ENCODE assay signal across 20 mouse cellular contexts in the genomic region with DNA sequence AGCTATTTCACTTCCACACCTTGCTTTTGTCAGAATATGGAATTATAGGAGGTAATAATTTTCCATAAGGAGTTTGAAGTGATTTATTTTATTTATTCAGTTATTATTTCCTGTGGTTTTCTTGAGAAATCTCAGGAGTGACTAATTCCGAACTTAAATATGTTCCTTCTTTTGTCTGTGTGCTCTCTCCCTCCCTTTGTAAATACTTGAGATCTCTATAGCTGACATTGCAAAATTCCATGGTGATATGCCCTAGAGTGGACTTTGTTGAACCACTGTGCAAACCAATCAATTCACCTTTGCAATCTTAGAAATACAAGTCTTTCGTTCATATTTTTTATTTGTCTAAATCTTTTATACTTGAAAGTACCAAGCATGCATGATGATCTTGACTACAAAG.
A peak's percentile ranks its signal among the peaks of the same experiment; 100 is the strongest.
DNase-seq lines count a peak whose midpoint lies in the region; ATAC-seq and TF ChIP-seq lines count a peak whose summit lies in the region.
"Had no signal": no experiment of that assay in that cellular context is flagged by ENCODE, and none has a peak within 500 bp of the region (broad histone marks: within the 10 kb centered on the region; RNA-seq: fewer than 3 reads in every experiment).

No protein-coding gene starts in this region.

- H3K4me2 ChIP-seq in lung, embryonic 14.5 days: no peak overlapping the region
- H3K4me2 ChIP-seq in myocyte (ENCODE audit: low read depth): no peak overlapping the region
- no peak overlapping the region for H3K4me2 ChIP-seq in stomach, postnatal 0 days (replicated peaks; ENCODE audit: low read depth)
- H3K4me2 ChIP-seq: heart, embryonic 13.5 days; hindbrain, embryonic 12.5 days had no signal

- peak; percentile 23 for DNase-seq in lung, embryonic 14.5 days
- no peak for DNase-seq in lung, adult 2 months
- DNase-seq in 3T3-L1 (ENCODE audit: low read depth, low spot score): peak; percentile 27
- no peak for DNase-seq in stomach, postnatal 0 days (ENCODE audit: low spot score)
- DNase-seq in T-cell, adult 2 months (ENCODE audit: low spot score): no peak
- no peak for DNase-seq in kidney, adult 9 months
- DNase-seq: adrenal gland, adult 8-10 months; adrenal gland, postnatal 36 days; cerebellum, adult 2 months; cerebellum, postnatal 10 days; gastrocnemius, postnatal 36 days; heart, adult 11 months; heart, postnatal 36 days had no signal

- H3K4me1 ChIP-seq in lung, embryonic 14.5 days (ENCODE audit: insufficient read depth): no peaks in the 10 kb centered on the region
- no peaks in the 10 kb centered on the region for H3K4me1 ChIP-seq in lung, adult 2 months (ENCODE audit: control insufficient read depth, insufficient read depth, low read length)
- H3K4me1 ChIP-seq in stomach, postnatal 0 days (replicated peaks; ENCODE audit: control insufficient read depth, insufficient read depth): no peaks in the 10 kb centered on the region
- H3K4me1 ChIP-seq: embryonic facial prominence, embryonic 10.5 days; forebrain, embryonic 10.5 days; hindbrain, embryonic 12.5 days had no signal

- no peaks in the 10 kb centered on the region for H3K36me3 ChIP-seq in lung, embryonic 14.5 days (ENCODE audit: insufficient read depth)
- H3K36me3 ChIP-seq in myocyte (ENCODE audit: control insufficient read depth, insufficient read depth): no peaks in the 10 kb centered on the region
- no peaks in the 10 kb centered on the region for H3K36me3 ChIP-seq in stomach, postnatal 0 days (ENCODE audit: control insufficient read depth, insufficient read depth, low read length)
- H3K36me3 ChIP-seq: embryonic facial prominence, embryonic 10.5 days; forebrain, embryonic 10.5 days; heart, embryonic 13.5 days; hindbrain, embryonic 12.5 days had no signal

- no peaks in the 10 kb centered on the region for H3K79me2 ChIP-seq in myocyte (ENCODE audit: control insufficient read depth, insufficient read depth)

- TF ChIP-seq EP300 in stomach, postnatal 0 days (optimal IDR thresholded peaks at IDR 0.05): no peak

- no peak for TF ChIP-seq POLR2A in lung, adult 2 months (IDR thresholded peaks at IDR 0.05; ENCODE audit: borderline replicate concordance, extremely low read depth, low read depth, low read length)
- no peak for TF ChIP-seq POLR2A in myocyte (IDR thresholded peaks at IDR 0.05; ENCODE audit: insufficient read length, low read depth)

- H3K9ac ChIP-seq in lung, embryonic 14.5 days: no peak overlapping the region
- no peak overlapping the region for H3K9ac ChIP-seq in stomach, postnatal 0 days (ENCODE audit: low read length)
- H3K9ac ChIP-seq: heart, embryonic 13.5 days; hindbrain, embryonic 12.5 days had no signal

- no peaks in the 10 kb centered on the region for H3K9me3 ChIP-seq in lung, embryonic 14.5 days (ENCODE audit: low read depth, low read length)
- H3K9me3 ChIP-seq in stomach, postnatal 0 days (ENCODE audit: control insufficient read depth, low read length): no peaks in the 10 kb centered on the region
- H3K9me3 ChIP-seq: embryonic facial prominence, embryonic 10.5 days; forebrain, embryonic 10.5 days; heart, embryonic 13.5 days; hindbrain, embryonic 12.5 days had no signal

- no peak overlapping the region for H3K4me3 ChIP-seq in lung, embryonic 14.5 days (ENCODE audit: low read depth, low read length)
- H3K4me3 ChIP-seq in lung, adult 2 months (replicated peaks; ENCODE audit: extremely low read depth, low read depth, low read length): no peak overlapping the region
- no peak overlapping the region for H3K4me3 ChIP-seq in myocyte
- H3K4me3 ChIP-seq in stomach, postnatal 0 days (ENCODE audit: low read depth, low read length): no peak overlapping the region
- H3K4me3 ChIP-seq: embryonic facial prominence, embryonic 10.5 days; erythroblast, embryonic 14.5 days; forebrain, embryonic 10.5 days; heart, embryonic 13.5 days; hindbrain, embryonic 12.5 days had no signal

- WGBS in lung, embryonic 14.5 days: 56% methylated on average over 2 of the region's 2 CpGs
- WGBS in lung, adult 2 months: 50% methylated on average over 2 of the region's 2 CpGs
- 55% methylated on average over 2 of the region's 2 CpGs for WGBS in stomach, postnatal 0 days

- no peak overlapping the region for H3K27ac ChIP-seq in lung, embryonic 14.5 days (ENCODE audit: low read depth)
- no peak overlapping the region for H3K27ac ChIP-seq in stomach, postnatal 0 days (replicated peaks)
- H3K27ac ChIP-seq: embryonic facial prominence, embryonic 10.5 days; forebrain, embryonic 10.5 days; heart, embryonic 13.5 days; hindbrain, embryonic 12.5 days had no signal

- TF ChIP-seq CTCF in lung, embryonic 14.5 days (IDR thresholded peaks at IDR 0.05; ENCODE audit: low read depth): no peak
- TF ChIP-seq CTCF in lung, adult 2 months (IDR thresholded peaks at IDR 0.05; ENCODE audit: insufficient read depth, low read length): no peak
- no peak for TF ChIP-seq CTCF in stomach, postnatal 0 days (IDR thresholded peaks at IDR 0.05; ENCODE audit: low read depth)

- ATAC-seq in lung, embryonic 14.5 days (ENCODE audit: insufficient read depth): no peak; the same call in 1 of the 2 replicates
- ATAC-seq in stomach, postnatal 0 days (ENCODE audit: low FRiP score, low TSS enrichment): peak; percentile 86; the same call in 1 of the 2 replicates
- ATAC-seq: forebrain, embryonic 14.5 days had no signal

- no peaks in the 10 kb centered on the region for H3K27me3 ChIP-seq in lung, embryonic 14.5 days (ENCODE audit: insufficient read depth, low read length)
- H3K27me3 ChIP-seq in myocyte (ENCODE audit: control insufficient read depth, insufficient read depth, insufficient read length): no peaks in the 10 kb centered on the region
- no peaks in the 10 kb centered on the region for H3K27me3 ChIP-seq in stomach, postnatal 0 days (ENCODE audit: control insufficient read depth, insufficient read depth, low read length)
- H3K27me3 ChIP-seq: heart, embryonic 13.5 days; hindbrain, embryonic 12.5 days had no signal

- no peak overlapping the region for H3ac ChIP-seq in myocyte (ENCODE audit: control insufficient read depth, insufficient read length)

TF ChIP-seq in myocyte, 11 proteins besides CTCF, POLR2A, EP300 and RAD21:
- TF ChIP-seq TCF3 (IDR thresholded peaks at IDR 0.05; ENCODE audit: insufficient read length, low read depth) (no peak), MYOG (IDR thresholded peaks at IDR 0.05; ENCODE audit: control insufficient read depth in 1 of 3, insufficient read depth in 1 of 3, insufficient read length in 2 of 3, low read depth in 2 of 3) (no peak), CEBPB (IDR thresholded peaks at IDR 0.05; ENCODE audit: insufficient read depth, poor library complexity, severe bottlenecking) (peak; percentile 52; the same call in 1 of the 2 replicates)

Comparison
In these comparisons a context has a peak if more than half of its experiments do, and no peak if none do; other contexts are left out.
1. DNase-seq: peak in lung, embryonic 14.5 days (single experiment) and 3T3-L1 (single experiment); none in lung, adult 2 months (single experiment), stomach, postnatal 0 days (single experiment), T-cell, adult 2 months (single experiment) and kidney, adult 9 months (single experiment).